Mouse (Mus musculus): ENCODE measurements around the gene Rab31.

DNA sequence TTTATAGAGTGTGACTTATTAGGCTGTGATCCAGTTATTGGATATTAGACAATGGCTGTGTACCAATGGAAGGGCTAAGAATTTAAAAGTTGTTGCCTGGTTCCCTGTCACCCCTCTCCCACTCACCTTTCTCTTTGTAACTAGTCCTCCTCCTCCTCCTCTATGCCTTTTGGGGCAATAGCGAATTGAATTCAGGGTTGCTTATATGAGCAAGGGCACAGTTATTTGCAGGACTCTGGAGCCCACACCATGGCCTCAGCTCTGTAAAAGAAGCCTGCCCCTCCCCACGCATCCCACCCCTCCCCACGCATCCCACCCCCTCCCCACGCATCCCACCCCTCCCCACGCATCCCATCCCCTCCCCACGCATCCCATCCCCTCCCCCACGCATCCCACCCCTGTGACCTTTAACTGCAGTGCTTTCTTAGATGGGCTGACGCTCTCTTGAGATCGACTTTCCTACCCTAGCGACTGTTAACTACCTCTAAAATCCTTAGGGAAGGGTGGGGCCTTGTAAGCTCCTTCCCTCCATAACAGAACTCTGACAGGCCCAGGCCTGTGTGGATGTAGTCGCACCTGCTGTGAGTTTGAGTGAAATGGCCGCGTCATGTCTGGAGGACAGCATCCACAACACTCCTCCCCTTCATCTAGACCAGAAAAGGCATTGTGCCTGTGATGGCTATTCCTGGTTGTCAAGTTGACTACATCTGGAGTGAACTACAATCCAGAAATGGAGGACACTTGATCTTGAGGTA, 21.7 kb upstream of the Rab31 start:
- TF ChIP-seq CTCF (IDR thresholded peaks at IDR 0.05; ENCODE audit: low read depth) (no peak), EP300 (IDR thresholded peaks at IDR 0.05; ENCODE audit: low read depth) (no peak)
